Mouse (Mus musculus): Measurements from ENCODE around the gene Rtn4rl1. TPM values are rescaled to one million over a fixed set of nuclear protein-coding genes. Genes with fewer than 3 reads are reported as not detected.

Gene Rtn4rl1
- polyA plus RNA-seq, 1 experiment from 2014 or later: 17.8 TPM

GRCm38 (mm10) chr11:75199951-75200350 lies 6.4 kb downstream of the Rtn4rl1 start:
- Histone ChIP-seq H3K36me3 (ENCODE audit: control insufficient read depth, insufficient read depth, low read length) (no peaks in the 10 kb centered on the region), H3K4me1 (ENCODE audit: control insufficient read depth, insufficient read depth, low read length) (peaks cover 42% of the 10 kb centered on the region), H3K9ac (ENCODE audit: low read depth, low read length) (no peak overlapping the region), H3K4me3 (ENCODE audit: low read depth, low read length) (no peak overlapping the region), H3K9me3 (replicated peaks; ENCODE audit: control insufficient read depth, low read length, poor library complexity, severe bottlenecking) (no peaks in the 10 kb centered on the region), H3K4me2 (ENCODE audit: low read length) (no peak overlapping the region), H3K27ac (ENCODE audit: low read length) (no peak overlapping the region), H3K27me3 (ENCODE audit: control insufficient read depth, insufficient read depth, low read depth, low read length) (no peaks in the 10 kb centered on the region)
- ATAC-seq: no peak
- 82% methylated on average over 5 of the region's 5 CpGs for WGBS

GRCm38 (mm10) chr11:75200935-75201334 lies 7.4 kb downstream of the Rtn4rl1 start:
- Histone ChIP-seq H3K9ac (ENCODE audit: low read depth, low read length) (no peak overlapping the region), H3K9me3 (replicated peaks; ENCODE audit: control insufficient read depth, low read length, poor library complexity, severe bottlenecking) (no peaks in the 10 kb centered on the region), H3K27me3 (ENCODE audit: control insufficient read depth, insufficient read depth, low read depth, low read length) (no peaks in the 10 kb centered on the region), H3K36me3 (ENCODE audit: control insufficient read depth, insufficient read depth, low read length) (no peaks in the 10 kb centered on the region), H3K4me2 (ENCODE audit: low read length) (no peak overlapping the region), H3K4me3 (ENCODE audit: low read depth, low read length) (no peak overlapping the region), H3K4me1 (ENCODE audit: control insufficient read depth, insufficient read depth, low read length) (peaks cover 37% of the 10 kb centered on the region), H3K27ac (ENCODE audit: low read length) (no peak overlapping the region)
- no peak for ATAC-seq
- 89% methylated on average over 12 of the region's 12 CpGs for WGBS

- Histone ChIP-seq H3K4me2 (ENCODE audit: low read length) (no peak overlapping the region), H3K4me3 (ENCODE audit: low read depth, low read length) (no peak overlapping the region), H3K9me3 (replicated peaks; ENCODE audit: control insufficient read depth, low read length, poor library complexity, severe bottlenecking) (no peaks in the 10 kb centered on the region), H3K27ac (ENCODE audit: low read length) (no peak overlapping the region), H3K4me1 (ENCODE audit: control insufficient read depth, insufficient read depth, low read length) (peaks cover 29% of the 10 kb centered on the region), H3K27me3 (ENCODE audit: control insufficient read depth, insufficient read depth, low read depth, low read length) (no peaks in the 10 kb centered on the region), H3K36me3 (ENCODE audit: control insufficient read depth, insufficient read depth, low read length) (no peaks in the 10 kb centered on the region), H3K9ac (ENCODE audit: low read depth, low read length) (no peak overlapping the region)
- 74% methylated on average over 8 of the region's 8 CpGs for WGBS
- ATAC-seq: no peak
These were observed 8.1 kb downstream of the Rtn4rl1 start for GRCm38 (mm10) chr11:75201721-75202120.

- H3K9ac ChIP-seq (ENCODE audit: low read depth, low read length): no peak overlapping the region
- H3K27me3 ChIP-seq (ENCODE audit: control insufficient read depth, insufficient read depth, low read depth, low read length): no peaks in the 10 kb centered on the region
- no peak overlapping the region for H3K4me2 ChIP-seq (ENCODE audit: low read length)
- H3K4me3 ChIP-seq (ENCODE audit: low read depth, low read length): no peak overlapping the region
- WGBS: 86% methylated on average over 4 of the region's 4 CpGs
- H3K36me3 ChIP-seq (ENCODE audit: control insufficient read depth, insufficient read depth, low read length): no peaks in the 10 kb centered on the region
- no peak for ATAC-seq
- no peaks in the 10 kb centered on the region for H3K9me3 ChIP-seq (replicated peaks; ENCODE audit: control insufficient read depth, low read length, poor library complexity, severe bottlenecking)
- H3K4me1 ChIP-seq (ENCODE audit: control insufficient read depth, insufficient read depth, low read length): peaks cover 25% of the 10 kb centered on the region
- H3K27ac ChIP-seq (ENCODE audit: low read length): no peak overlapping the region
These were observed 10.3 kb downstream of the Rtn4rl1 start for GRCm38 (mm10) chr11:75203926-75204325.

- Histone ChIP-seq H3K27me3 (ENCODE audit: control insufficient read depth, insufficient read depth, low read depth, low read length) (no peaks in the 10 kb centered on the region), H3K4me2 (ENCODE audit: low read length) (no peak overlapping the region), H3K4me1 (ENCODE audit: control insufficient read depth, insufficient read depth, low read length) (peaks cover 29% of the 10 kb centered on the region), H3K27ac (ENCODE audit: low read length) (peak overlapping the region; percentile 33; the same call in 1 of the 2 replicates), H3K9me3 (replicated peaks; ENCODE audit: control insufficient read depth, low read length, poor library complexity, severe bottlenecking) (no peaks in the 10 kb centered on the region), H3K4me3 (ENCODE audit: low read depth, low read length) (no peak overlapping the region), H3K9ac (ENCODE audit: low read depth, low read length) (no peak overlapping the region), H3K36me3 (ENCODE audit: control insufficient read depth, insufficient read depth, low read length) (no peaks in the 10 kb centered on the region)
- peak; percentile 60; the same call in 1 of the 2 replicates for ATAC-seq
- 32% methylated on average over 9 of the region's 9 CpGs for WGBS
These were observed 10.9 kb downstream of the Rtn4rl1 start for GRCm38 (mm10) chr11:75204472-75204871.

GRCm38 (mm10) chr11:75206347-75206746 lies 12.8 kb downstream of the Rtn4rl1 start:
- H3K9me3 ChIP-seq (replicated peaks; ENCODE audit: control insufficient read depth, low read length, poor library complexity, severe bottlenecking): no peaks in the 10 kb centered on the region
- H3K27me3 ChIP-seq (ENCODE audit: control insufficient read depth, insufficient read depth, low read depth, low read length): no peaks in the 10 kb centered on the region
- no peak for ATAC-seq
- peaks cover 44% of the 10 kb centered on the region for H3K4me1 ChIP-seq (ENCODE audit: control insufficient read depth, insufficient read depth, low read length)
- H3K4me3 ChIP-seq (ENCODE audit: low read depth, low read length): no peak overlapping the region
- no peak overlapping the region for H3K27ac ChIP-seq (ENCODE audit: low read length)
- no peaks in the 10 kb centered on the region for H3K36me3 ChIP-seq (ENCODE audit: control insufficient read depth, insufficient read depth, low read length)
- no peak overlapping the region for H3K9ac ChIP-seq (ENCODE audit: low read depth, low read length)
- H3K4me2 ChIP-seq (ENCODE audit: low read length): no peak overlapping the region
- 83% methylated on average over 4 of the region's 4 CpGs for WGBS

GRCm38 (mm10) chr11:75209363-75209762 lies 15.8 kb downstream of the Rtn4rl1 start:
- peak overlapping the region; percentile 78 for H3K27ac ChIP-seq (ENCODE audit: low read length)
- H3K9ac ChIP-seq (ENCODE audit: low read depth, low read length): no peak overlapping the region
- no peak for ATAC-seq
- H3K4me3 ChIP-seq (ENCODE audit: low read depth, low read length): no peak overlapping the region
- H3K4me2 ChIP-seq (ENCODE audit: low read length): no peak overlapping the region
- 65% methylated on average over 4 of the region's 4 CpGs for WGBS
- no peaks in the 10 kb centered on the region for H3K27me3 ChIP-seq (ENCODE audit: control insufficient read depth, insufficient read depth, low read depth, low read length)
- peaks cover 60% of the 10 kb centered on the region for H3K4me1 ChIP-seq (ENCODE audit: control insufficient read depth, insufficient read depth, low read length)
- no peaks in the 10 kb centered on the region for H3K36me3 ChIP-seq (ENCODE audit: control insufficient read depth, insufficient read depth, low read length)
- H3K9me3 ChIP-seq (replicated peaks; ENCODE audit: control insufficient read depth, low read length, poor library complexity, severe bottlenecking): no peaks in the 10 kb centered on the region

GRCm38 (mm10) chr11:75210093-75210492 lies 16.5 kb downstream of the Rtn4rl1 start:
- H3K4me3 ChIP-seq (ENCODE audit: low read depth, low read length): no peak overlapping the region
- no peaks in the 10 kb centered on the region for H3K9me3 ChIP-seq (replicated peaks; ENCODE audit: control insufficient read depth, low read length, poor library complexity, severe bottlenecking)
- peak overlapping the region; percentile 78 for H3K27ac ChIP-seq (ENCODE audit: low read length)
- peak overlapping the region; percentile 30; the same call in 1 of the 2 replicates for H3K9ac ChIP-seq (ENCODE audit: low read depth, low read length)
- no peak for ATAC-seq
- 44% methylated on average over 4 of the region's 4 CpGs for WGBS
- H3K36me3 ChIP-seq (ENCODE audit: control insufficient read depth, insufficient read depth, low read length): no peaks in the 10 kb centered on the region
- 0 out of 2 replicates have a peak overlapping the region, but pooled peaks have one; percentile 14 for H3K4me2 ChIP-seq (ENCODE audit: low read length)
- H3K27me3 ChIP-seq (ENCODE audit: control insufficient read depth, insufficient read depth, low read depth, low read length): no peaks in the 10 kb centered on the region
- H3K4me1 ChIP-seq (ENCODE audit: control insufficient read depth, insufficient read depth, low read length): peaks cover 59% of the 10 kb centered on the region

- H3K4me1 ChIP-seq (ENCODE audit: control insufficient read depth, insufficient read depth, low read length): peaks cover 64% of the 10 kb centered on the region
- 30% methylated on average over 6 of the region's 6 CpGs for WGBS
- H3K9ac ChIP-seq (ENCODE audit: low read depth, low read length): no peak overlapping the region
- H3K4me3 ChIP-seq (ENCODE audit: low read depth, low read length): no peak overlapping the region
- H3K27ac ChIP-seq (ENCODE audit: low read length): peak overlapping the region; percentile 78
- H3K36me3 ChIP-seq (ENCODE audit: control insufficient read depth, insufficient read depth, low read length): no peaks in the 10 kb centered on the region
- no peak overlapping the region for H3K4me2 ChIP-seq (ENCODE audit: low read length)
- no peak for ATAC-seq
- H3K9me3 ChIP-seq (replicated peaks; ENCODE audit: control insufficient read depth, low read length, poor library complexity, severe bottlenecking): no peaks in the 10 kb centered on the region
- no peaks in the 10 kb centered on the region for H3K27me3 ChIP-seq (ENCODE audit: control insufficient read depth, insufficient read depth, low read depth, low read length)
These were observed 17.2 kb downstream of the Rtn4rl1 start for GRCm38 (mm10) chr11:75210755-75211154.

All from midbrain, embryonic 16.5 days (tissue).